Comparison of ENCODE assay signal across 17 mouse cellular contexts in genomic region chr9:101404034-101404433, GRCm38 (mm10).
DNase-seq lines count a peak whose midpoint lies in the region; ATAC-seq and TF ChIP-seq lines count a peak whose summit lies in the region.
"Had no signal": no experiment of that assay in that cellular context is flagged by ENCODE, and none has a peak within 500 bp of the region (broad histone marks: within the 10 kb centered on the region; RNA-seq: fewer than 3 reads in every experiment).

No protein-coding gene starts in this region.

- H3K4me2 ChIP-seq in forebrain, embryonic 14.5 days (ENCODE audit: low read length): no peak overlapping the region
- H3K4me2 ChIP-seq in hindbrain, embryonic 15.5 days: no peak overlapping the region
- no peak overlapping the region for H3K4me2 ChIP-seq in midbrain, embryonic 15.5 days
- no peak overlapping the region for H3K4me2 ChIP-seq in midbrain, postnatal 0 days (ENCODE audit: low read depth, low read length, poor library complexity, severe bottlenecking)
- H3K4me2 ChIP-seq in midbrain, embryonic 16.5 days (ENCODE audit: low read length): no peak overlapping the region
- H3K4me2 ChIP-seq: heart, embryonic 11.5 days; heart, embryonic 15.5 days had no signal

- H3K27ac ChIP-seq in forebrain, embryonic 10.5 days: 0 out of 2 replicates have a peak overlapping the region, but pooled peaks have one; percentile 20
- H3K27ac ChIP-seq in forebrain, embryonic 14.5 days (ENCODE audit: low read depth, low read length): no peak overlapping the region; the same call in 1 of the 2 replicates
- peak overlapping the region; percentile 1; the same call in 1 of the 2 replicates for H3K27ac ChIP-seq in hindbrain, embryonic 15.5 days (replicated peaks)
- no peak overlapping the region for H3K27ac ChIP-seq in hindbrain, embryonic 10.5 days
- H3K27ac ChIP-seq in midbrain, embryonic 15.5 days: peak overlapping the region; percentile 67
- H3K27ac ChIP-seq in midbrain, postnatal 0 days (ENCODE audit: low read depth, low read length): no peak overlapping the region
- peak overlapping the region; percentile 68 for H3K27ac ChIP-seq in midbrain, embryonic 16.5 days (ENCODE audit: low read length)
- H3K27ac ChIP-seq: embryonic facial prominence, embryonic 10.5 days; gastrocnemius, adult 2 months; heart, adult 2 months; heart, embryonic 15.5 days had no signal

- peaks cover 15% of the 10 kb centered on the region for H3K4me1 ChIP-seq in forebrain, embryonic 10.5 days
- H3K4me1 ChIP-seq in forebrain, embryonic 14.5 days (ENCODE audit: control insufficient read depth, insufficient read depth, low read length): peaks cover 17% of the 10 kb centered on the region
- H3K4me1 ChIP-seq in hindbrain, embryonic 15.5 days (replicated peaks): peaks cover 40% of the 10 kb centered on the region
- peaks cover 20% of the 10 kb centered on the region for H3K4me1 ChIP-seq in hindbrain, embryonic 10.5 days (replicated peaks)
- H3K4me1 ChIP-seq in midbrain, embryonic 15.5 days: peaks cover 48% of the 10 kb centered on the region
- H3K4me1 ChIP-seq in midbrain, postnatal 0 days (ENCODE audit: insufficient read depth, low read length): peaks cover 24% of the 10 kb centered on the region
- H3K4me1 ChIP-seq in midbrain, embryonic 16.5 days (ENCODE audit: control insufficient read depth, insufficient read depth, low read length): peaks cover 36% of the 10 kb centered on the region

- H3K4me3 ChIP-seq in forebrain, embryonic 10.5 days: no peak overlapping the region
- no peak overlapping the region for H3K4me3 ChIP-seq in forebrain, embryonic 14.5 days (ENCODE audit: low read depth, low read length)
- no peak overlapping the region for H3K4me3 ChIP-seq in hindbrain, embryonic 15.5 days
- no peak overlapping the region for H3K4me3 ChIP-seq in hindbrain, embryonic 10.5 days
- H3K4me3 ChIP-seq in midbrain, embryonic 15.5 days: no peak overlapping the region
- no peak overlapping the region for H3K4me3 ChIP-seq in midbrain, postnatal 0 days (ENCODE audit: low read depth, low read length)
- no peak overlapping the region for H3K4me3 ChIP-seq in midbrain, embryonic 16.5 days (ENCODE audit: low read depth, low read length)
- H3K4me3 ChIP-seq: embryonic facial prominence, embryonic 10.5 days; gastrocnemius, adult 2 months; heart, adult 2 months; heart, embryonic 15.5 days had no signal

- no peaks in the 10 kb centered on the region for H3K27me3 ChIP-seq in forebrain, embryonic 10.5 days (ENCODE audit: poor library complexity, severe bottlenecking)
- no peaks in the 10 kb centered on the region for H3K27me3 ChIP-seq in forebrain, embryonic 14.5 days (replicated peaks; ENCODE audit: control insufficient read depth, insufficient read depth, low read length)
- no peaks in the 10 kb centered on the region for H3K27me3 ChIP-seq in hindbrain, embryonic 15.5 days
- no peaks in the 10 kb centered on the region for H3K27me3 ChIP-seq in hindbrain, embryonic 10.5 days (ENCODE audit: insufficient read depth, poor library complexity, severe bottlenecking)
- no peaks in the 10 kb centered on the region for H3K27me3 ChIP-seq in midbrain, embryonic 15.5 days (replicated peaks)
- no peaks in the 10 kb centered on the region for H3K27me3 ChIP-seq in midbrain, postnatal 0 days (ENCODE audit: insufficient read depth, low read length)
- no peaks in the 10 kb centered on the region for H3K27me3 ChIP-seq in midbrain, embryonic 16.5 days (ENCODE audit: control insufficient read depth, insufficient read depth, low read depth, low read length)
- H3K27me3 ChIP-seq: heart, embryonic 15.5 days had no signal

- ATAC-seq in forebrain, embryonic 14.5 days: no peak
- no peak for ATAC-seq in hindbrain, embryonic 15.5 days (ENCODE audit: low FRiP score, low read depth)
- no peak for ATAC-seq in midbrain, embryonic 15.5 days (replicated peaks)
- ATAC-seq in midbrain, postnatal 0 days (ENCODE audit: low FRiP score): no peak
- no peak for ATAC-seq in midbrain, embryonic 16.5 days
- ATAC-seq: inflammation-experienced regulatory T-cells, adult 6 months had no signal

- no peak for TF ChIP-seq CTCF in midbrain, postnatal 0 days (IDR thresholded peaks at IDR 0.05)

- H3K9ac ChIP-seq in forebrain, embryonic 14.5 days (ENCODE audit: low read length): no peak overlapping the region
- H3K9ac ChIP-seq in hindbrain, embryonic 15.5 days: no peak overlapping the region
- no peak overlapping the region for H3K9ac ChIP-seq in midbrain, embryonic 15.5 days
- no peak overlapping the region for H3K9ac ChIP-seq in midbrain, postnatal 0 days (replicated peaks; ENCODE audit: low read length, poor library complexity, severe bottlenecking)
- no peak overlapping the region for H3K9ac ChIP-seq in midbrain, embryonic 16.5 days (ENCODE audit: low read depth, low read length)
- H3K9ac ChIP-seq: heart, embryonic 15.5 days had no signal

- no peaks in the 10 kb centered on the region for H3K9me3 ChIP-seq in forebrain, embryonic 10.5 days
- no peaks in the 10 kb centered on the region for H3K9me3 ChIP-seq in forebrain, embryonic 14.5 days (replicated peaks; ENCODE audit: control insufficient read depth, low read length)
- no peaks in the 10 kb centered on the region for H3K9me3 ChIP-seq in hindbrain, embryonic 15.5 days
- H3K9me3 ChIP-seq in hindbrain, embryonic 10.5 days: no peaks in the 10 kb centered on the region
- no peaks in the 10 kb centered on the region for H3K9me3 ChIP-seq in midbrain, embryonic 15.5 days
- H3K9me3 ChIP-seq in midbrain, postnatal 0 days (ENCODE audit: low read length): no peaks in the 10 kb centered on the region
- no peaks in the 10 kb centered on the region for H3K9me3 ChIP-seq in midbrain, embryonic 16.5 days (replicated peaks; ENCODE audit: control insufficient read depth, low read length, poor library complexity, severe bottlenecking)
- H3K9me3 ChIP-seq: embryonic facial prominence, embryonic 10.5 days; heart, embryonic 15.5 days had no signal

- DNase-seq in forebrain, embryonic 10.5 days (ENCODE audit: extremely low spot score, low spot score): no peak
- no peak for DNase-seq in forebrain, embryonic 14.5 days (ENCODE audit: low spot score)
- DNase-seq in hindbrain, embryonic 10.5 days (ENCODE audit: low spot score): no peak
- no peak for DNase-seq in midbrain, postnatal 0 days (ENCODE audit: low spot score)
- no peak for DNase-seq in frontal cortex, postnatal 14 days (ENCODE audit: low spot score in 2 of 2)
- DNase-seq: gastrocnemius, postnatal 36 days; heart, postnatal 14 days; kidney, adult 11 months had no signal

- WGBS in forebrain, embryonic 10.5 days: 84% methylated on average over 3 of the region's 3 CpGs
- 29% methylated on average over 3 of the region's 3 CpGs for WGBS in forebrain, embryonic 14.5 days
- 59% methylated on average over 3 of the region's 3 CpGs for WGBS in hindbrain, embryonic 15.5 days
- WGBS in hindbrain, embryonic 10.5 days: 73% methylated on average over 3 of the region's 3 CpGs
- WGBS in midbrain, embryonic 15.5 days: 54% methylated on average over 3 of the region's 3 CpGs
- 54% methylated on average over 3 of the region's 3 CpGs for WGBS in midbrain, postnatal 0 days
- 46% methylated on average over 3 of the region's 3 CpGs for WGBS in midbrain, embryonic 16.5 days

- H3K36me3 ChIP-seq in forebrain, embryonic 10.5 days (replicated peaks): no peaks in the 10 kb centered on the region
- H3K36me3 ChIP-seq in forebrain, embryonic 14.5 days (ENCODE audit: control insufficient read depth, insufficient read depth, low read length): no peaks in the 10 kb centered on the region
- H3K36me3 ChIP-seq in hindbrain, embryonic 15.5 days: no peaks in the 10 kb centered on the region
- no peaks in the 10 kb centered on the region for H3K36me3 ChIP-seq in hindbrain, embryonic 10.5 days
- H3K36me3 ChIP-seq in midbrain, embryonic 15.5 days (replicated peaks): no peaks in the 10 kb centered on the region
- no peaks in the 10 kb centered on the region for H3K36me3 ChIP-seq in midbrain, postnatal 0 days (ENCODE audit: insufficient read depth, low read length)
- no peaks in the 10 kb centered on the region for H3K36me3 ChIP-seq in midbrain, embryonic 16.5 days (ENCODE audit: control insufficient read depth, insufficient read depth, low read length)
- H3K36me3 ChIP-seq: embryonic facial prominence, embryonic 10.5 days; heart, embryonic 15.5 days had no signal

Comparison
In these comparisons a context has a peak if more than half of its experiments do, and no peak if none do; other contexts are left out.
1. H3K27ac ChIP-seq: peak in forebrain, embryonic 10.5 days (single experiment), hindbrain, embryonic 15.5 days (single experiment), midbrain, embryonic 15.5 days (single experiment) and midbrain, embryonic 16.5 days (single experiment); none in forebrain, embryonic 14.5 days (single experiment), hindbrain, embryonic 10.5 days (single experiment) and midbrain, postnatal 0 days (single experiment).